Mouse (Mus musculus) heart, postnatal 0 days (tissue): ENCODE data around the gene Tmem63b.

Source experiments
- CTCF ChIP-seq: IDR thresholded peaks from 2 replicates; pipeline ENCODE4 v1.5.1; 2016; ENCODE audit warnings: antibody characterized with exemption, control low read depth, low read depth
- EP300 ChIP-seq: IDR thresholded peaks from 2 replicates; pipeline ENCODE4 v1.6.1; 2016; ENCODE audit warnings: antibody characterized with exemption, low read depth

DNA sequence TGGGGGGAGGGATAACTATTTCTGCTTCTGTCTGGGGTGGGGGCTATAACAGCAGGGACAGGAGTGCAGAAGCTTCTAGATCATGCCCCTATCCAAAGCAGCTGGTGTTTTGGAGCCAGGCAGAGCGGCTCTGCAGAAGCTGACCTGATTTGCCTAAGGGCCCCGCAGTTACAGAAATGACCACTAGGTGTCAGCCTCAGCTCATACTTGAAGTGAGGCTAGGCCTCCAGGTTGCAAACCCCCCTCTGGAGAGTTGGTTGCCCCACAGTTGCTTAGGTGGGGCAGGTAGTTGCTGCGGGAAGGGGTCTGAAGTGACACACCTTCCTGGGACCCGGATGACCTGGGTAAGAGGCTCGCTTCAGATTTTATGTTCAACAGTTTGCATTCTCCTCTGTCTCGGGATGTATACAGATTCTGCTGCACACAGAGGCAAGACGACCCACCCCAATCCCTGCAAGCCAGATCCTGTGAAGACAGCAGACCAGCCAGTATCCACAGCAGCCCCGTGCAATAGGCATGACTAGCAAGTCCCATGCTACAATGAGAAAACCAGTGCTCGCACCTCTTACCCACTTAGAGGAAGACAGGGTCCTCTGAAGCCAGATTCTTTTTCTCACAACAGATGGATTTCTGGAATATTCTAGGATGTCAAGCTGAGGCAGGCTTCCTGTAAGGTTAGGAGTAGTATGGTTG, 44.6 kb upstream of the Tmem63b start:
- TF ChIP-seq CTCF (peak; percentile 93), EP300 (no peak)
